Mouse (Mus musculus) heart, postnatal 36 days (tissue): ENCODE data around the gene Pax6. TPM values are rescaled to one million over a fixed set of nuclear protein-coding genes. Genes with fewer than 3 reads are reported as not detected.

Experiments used
- DNase-seq, 2 experiments: peaks; one replicate each; pipeline ENCODE4 v3.0.0; 2021 to 2022
- intact Hi-C: fragments of 180-260 bp; cut with DNase I; formaldehyde crosslinking; loops from one replicate; pipeline ENCODE4 v1.15.1; 2025
- total RNA-seq, 2 experiments: library from RNA; stranded (reverse); gene quantifications; 2 replicates each; pipeline ENCODE4 v1.2.3; 2021

Pax6 gene
- total RNA-seq, 2 experiments from 2014 or later: not detected

GRCm38 (mm10) chr2:105671116-105671797 lies 2.6 kb downstream of the Pax6 start:
- intact Hi-C loops: loop anchor here (5.0 kb wide), 2 partner anchors 331 to 539 kb away; partner anchors contain the start of gene Dnajc24
- DNase-seq: no peak

GRCm38 (mm10) chr2:105671798-105672595 lies 3.3 kb downstream of the Pax6 start:
- DNase-seq: no peak
- intact Hi-C loops: loop anchor here (5.0 kb wide), 2 partner anchors 330 to 540 kb away; partner anchors contain the start of gene Dnajc24

GRCm38 (mm10) chr2:105672596-105672960 lies 3.9 kb downstream of the Pax6 start:
- intact Hi-C loops: loop anchor here (5.0 kb wide), 2 partner anchors 330 to 540 kb away; partner anchors contain the start of gene Dnajc24
- DNase-seq: no peak

- intact Hi-C loops: loop anchor here (5.0 kb wide), 2 partner anchors 329 to 541 kb away; partner anchors contain the start of gene Dnajc24
- DNase-seq: no peak
Observed at GRCm38 (mm10) chr2:105673054-105673453, 4.4 kb downstream of the Pax6 start.

GRCm38 (mm10) chr2:105673631-105674060 lies 4.9 kb downstream of the Pax6 start:
- intact Hi-C loops: loop anchor here (5.0 kb wide), 2 partner anchors 329 to 541 kb away; partner anchors contain the start of gene Dnajc24
- DNase-seq: peak; percentile 36 to 58

- intact Hi-C loops: loop anchor here (5.0 kb wide), 2 partner anchors 328 to 542 kb away; partner anchors contain the start of gene Dnajc24
- DNase-seq: peak in 1 of 2 experiments; percentile 53
Observed at GRCm38 (mm10) chr2:105674061-105674874, 5.6 kb downstream of the Pax6 start.

GRCm38 (mm10) chr2:105674875-105675729 lies 6.4 kb downstream of the Pax6 start:
- DNase-seq: peak; percentile 37 to 57
- intact Hi-C loops: loop anchor here (5.0 kb wide), 3 partner anchors 227 to 543 kb away; partner anchors contain the start of genes Dnajc24, Elp4 and Immp1l

GRCm38 (mm10) chr2:105675730-105676079 lies 7.0 kb downstream of the Pax6 start:
- no peak for DNase-seq
- intact Hi-C loops: loop anchor here (5.0 kb wide), 1 partner anchor 227 kb away; the partner anchor contains the start of genes Elp4 and Immp1l

GRCm38 (mm10) chr2:105676080-105676908 lies 7.6 kb downstream of the Pax6 start:
- DNase-seq: peak in 1 of 2 experiments; percentile 60
- intact Hi-C loops: loop anchor here (5.0 kb wide), 1 partner anchor 226 kb away; the partner anchor contains the start of genes Elp4 and Immp1l

GRCm38 (mm10) chr2:105676909-105677433 lies 8.3 kb downstream of the Pax6 start:
- intact Hi-C loops: loop anchor here (5.0 kb wide), 1 partner anchor 225 kb away; the partner anchor contains the start of genes Elp4 and Immp1l
- DNase-seq: no peak

- no peak for DNase-seq
- intact Hi-C loops: loop anchor here (5.0 kb wide), 1 partner anchor 225 kb away; the partner anchor contains the start of genes Elp4 and Immp1l
Observed at GRCm38 (mm10) chr2:105677434-105678105, 8.9 kb downstream of the Pax6 start.

GRCm38 (mm10) chr2:105678306-105678705 lies 9.6 kb downstream of the Pax6 start:
- intact Hi-C loops: loop anchor here (5.0 kb wide), 1 partner anchor 224 kb away; the partner anchor contains the start of genes Elp4 and Immp1l
- no peak for DNase-seq

GRCm38 (mm10) chr2:105678880-105679321 lies 10.2 kb downstream of the Pax6 start:
- DNase-seq: no peak
- intact Hi-C loops: loop anchor here (5.0 kb wide), 1 partner anchor 223 kb away; the partner anchor contains the start of genes Elp4 and Immp1l

- intact Hi-C loops: loop anchor here (5.0 kb wide), 1 partner anchor 223 kb away; the partner anchor contains the start of genes Elp4 and Immp1l
- no peak for DNase-seq
Observed at GRCm38 (mm10) chr2:105679331-105679730, 10.6 kb downstream of the Pax6 start.

- DNase-seq: no peak
- intact Hi-C loops: no loop called here
Observed at GRCm38 (mm10) chr2:105680146-105680998, 11.7 kb downstream of the Pax6 start.
